Mouse (Mus musculus): ENCODE data around the gene Gm39566. TPM values are rescaled to one million over a fixed set of nuclear protein-coding genes. Genes with fewer than 3 reads are reported as not detected.

The Gm39566 gene
- polyA plus RNA-seq, 2 experiments = not detected

GRCm38 (mm10) chr11:69795168-69795982, 19.7 kb downstream of the Gm39566 start, which contains the start of gene Chrnb1:
Gene Chrnb1 (minus strand): TSS chr11:69795943.
- H3K9ac ChIP-seq (ENCODE audit: low read depth, low read length, severe bottlenecking) = peak within 1 kb of the TSS; percentile 52
- H3K36me3 ChIP-seq (ENCODE audit: control insufficient read depth, insufficient read depth, low read length) = no peaks in the 10 kb centered on the region
- H3K4me2 ChIP-seq (replicated peaks; ENCODE audit: low read depth, low read length, severe bottlenecking) = peak within 1 kb of the TSS; percentile 91
- H3K9me3 ChIP-seq (ENCODE audit: control insufficient read depth, low read length) = no peaks in the 10 kb centered on the region
- H3K4me1 ChIP-seq (ENCODE audit: control insufficient read depth, insufficient read depth, low read length) = peaks cover 13% of the 10 kb centered on the region
- DNase-seq (ENCODE audit: low spot score) = peak; percentile 97
- no peaks in the 10 kb centered on the region for H3K27me3 ChIP-seq (ENCODE audit: control insufficient read depth, insufficient read depth, low read length)
- peak within 1 kb of the TSS; percentile 52; the same call in 1 of the 2 replicates for H3K27ac ChIP-seq (replicated peaks; ENCODE audit: low read depth, low read length)
- ATAC-seq (ENCODE audit: low FRiP score, low read depth) = peak; percentile 94
- H3K4me3 ChIP-seq (replicated peaks; ENCODE audit: low read length) = peak within 1 kb of the TSS; percentile 48
- 0 out of 2 replicates have a peak, but pooled peaks have one; percentile 27 for TF ChIP-seq POLR2A (IDR thresholded peaks at IDR 0.05; ENCODE audit: borderline replicate concordance, extremely low read depth, insufficient read depth, insufficient read length)
- 2% methylated on average over 52 of the region's 52 CpGs for WGBS

GRCm38 (mm10) chr11:69793429-69793828, 21.7 kb downstream of the Gm39566 start:
- TF ChIP-seq POLR2A (IDR thresholded peaks at IDR 0.05; ENCODE audit: borderline replicate concordance, extremely low read depth, insufficient read depth, insufficient read length) = no peak
- WGBS = 61% methylated on average over 5 of the region's 5 CpGs
- Histone ChIP-seq H3K4me1 (ENCODE audit: control insufficient read depth, insufficient read depth, low read length) (peaks cover 4% of the 10 kb centered on the region), H3K4me3 (replicated peaks; ENCODE audit: low read length) (no peak overlapping the region), H3K4me2 (replicated peaks; ENCODE audit: low read depth, low read length, severe bottlenecking) (no peak overlapping the region), H3K27ac (replicated peaks; ENCODE audit: low read depth, low read length) (no peak overlapping the region), H3K36me3 (ENCODE audit: control insufficient read depth, insufficient read depth, low read length) (no peaks in the 10 kb centered on the region), H3K27me3 (ENCODE audit: control insufficient read depth, insufficient read depth, low read length) (no peaks in the 10 kb centered on the region), H3K9ac (ENCODE audit: low read depth, low read length, severe bottlenecking) (no peak overlapping the region), H3K9me3 (ENCODE audit: control insufficient read depth, low read length) (no peaks in the 10 kb centered on the region)
- ATAC-seq (ENCODE audit: low FRiP score, low read depth) = no peak
- no peak for DNase-seq (ENCODE audit: low spot score)

- H3K4me1 ChIP-seq (ENCODE audit: control insufficient read depth, insufficient read depth, low read length) = peaks cover 4% of the 10 kb centered on the region
- H3K4me2 ChIP-seq (replicated peaks; ENCODE audit: low read depth, low read length, severe bottlenecking) = no peak overlapping the region
- 66% methylated on average over 5 of the region's 5 CpGs for WGBS
- no peak for ATAC-seq (ENCODE audit: low FRiP score, low read depth)
- no peak for DNase-seq (ENCODE audit: low spot score)
- TF ChIP-seq POLR2A (IDR thresholded peaks at IDR 0.05; ENCODE audit: borderline replicate concordance, extremely low read depth, insufficient read depth, insufficient read length) = no peak
- no peak overlapping the region for H3K9ac ChIP-seq (ENCODE audit: low read depth, low read length, severe bottlenecking)
- no peaks in the 10 kb centered on the region for H3K9me3 ChIP-seq (ENCODE audit: control insufficient read depth, low read length)
- no peaks in the 10 kb centered on the region for H3K27me3 ChIP-seq (ENCODE audit: control insufficient read depth, insufficient read depth, low read length)
- H3K36me3 ChIP-seq (ENCODE audit: control insufficient read depth, insufficient read depth, low read length) = no peaks in the 10 kb centered on the region
- H3K27ac ChIP-seq (replicated peaks; ENCODE audit: low read depth, low read length) = no peak overlapping the region
- no peak overlapping the region for H3K4me3 ChIP-seq (replicated peaks; ENCODE audit: low read length)
These were observed 23.7 kb downstream of the Gm39566 start for GRCm38 (mm10) chr11:69791420-69791819.

GRCm38 (mm10) chr11:69789431-69789830, 25.7 kb downstream of the Gm39566 start:
- ATAC-seq (ENCODE audit: low FRiP score, low read depth) (no peak), DNase-seq (ENCODE audit: low spot score) (no peak)
- Histone ChIP-seq H3K36me3 (ENCODE audit: control insufficient read depth, insufficient read depth, low read length) (no peaks in the 10 kb centered on the region), H3K9ac (ENCODE audit: low read depth, low read length, severe bottlenecking) (no peak overlapping the region), H3K4me3 (replicated peaks; ENCODE audit: low read length) (no peak overlapping the region), H3K4me1 (ENCODE audit: control insufficient read depth, insufficient read depth, low read length) (no peaks in the 10 kb centered on the region), H3K9me3 (ENCODE audit: control insufficient read depth, low read length) (no peaks in the 10 kb centered on the region), H3K4me2 (replicated peaks; ENCODE audit: low read depth, low read length, severe bottlenecking) (no peak overlapping the region), H3K27ac (replicated peaks; ENCODE audit: low read depth, low read length) (no peak overlapping the region), H3K27me3 (ENCODE audit: control insufficient read depth, insufficient read depth, low read length) (no peaks in the 10 kb centered on the region)
- TF ChIP-seq POLR2A (IDR thresholded peaks at IDR 0.05; ENCODE audit: borderline replicate concordance, extremely low read depth, insufficient read depth, insufficient read length) = no peak
- 65% methylated on average over 5 of the region's 5 CpGs for WGBS

GRCm38 (mm10) chr11:69787306-69787705, 27.8 kb downstream of the Gm39566 start:
- Histone ChIP-seq H3K9ac (ENCODE audit: low read depth, low read length, severe bottlenecking) (no peak overlapping the region), H3K4me2 (replicated peaks; ENCODE audit: low read depth, low read length, severe bottlenecking) (no peak overlapping the region), H3K4me3 (replicated peaks; ENCODE audit: low read length) (no peak overlapping the region), H3K9me3 (ENCODE audit: control insufficient read depth, low read length) (no peaks in the 10 kb centered on the region), H3K4me1 (ENCODE audit: control insufficient read depth, insufficient read depth, low read length) (no peaks in the 10 kb centered on the region), H3K36me3 (ENCODE audit: control insufficient read depth, insufficient read depth, low read length) (no peaks in the 10 kb centered on the region), H3K27ac (replicated peaks; ENCODE audit: low read depth, low read length) (no peak overlapping the region), H3K27me3 (ENCODE audit: control insufficient read depth, insufficient read depth, low read length) (no peaks in the 10 kb centered on the region)
- WGBS = 88% methylated on average over 5 of the region's 5 CpGs
- TF ChIP-seq POLR2A (IDR thresholded peaks at IDR 0.05; ENCODE audit: borderline replicate concordance, extremely low read depth, insufficient read depth, insufficient read length) = no peak
- no peak for ATAC-seq (ENCODE audit: low FRiP score, low read depth)
- DNase-seq (ENCODE audit: low spot score) = no peak

Data from limb, embryonic 14.5 days (tissue).